Mouse (Mus musculus) thymus, adult 18-20 months (tissue): Measurements from ENCODE around the gene Vmn1r89.

Source experiments
- DNase-seq, 2 experiments: peaks; one replicate each; pipeline ENCODE4 v3.0.0; 2022; ENCODE audit warnings: mixed read lengths in 2 of 2

The Vmn1r89 gene

GRCm38 (mm10) chr7:13212720-13213119, at the start of gene Vmn1r89:
Vmn1r89 (plus strand) TSS chr7:13213020.
- DNase-seq = no peak

- no peak for DNase-seq
Measured at GRCm38 (mm10) chr7:13260746-13261700, 48.2 kb downstream of the Vmn1r89 start.

- no peak for DNase-seq
Measured at GRCm38 (mm10) chr7:13263851-13264250, 51.0 kb downstream of the Vmn1r89 start.

GRCm38 (mm10) chr7:13264396-13264795, 51.6 kb downstream of the Vmn1r89 start:
- DNase-seq = no peak

GRCm38 (mm10) chr7:13268749-13269260, 56.0 kb downstream of the Vmn1r89 start:
- DNase-seq = no peak

- no peak for DNase-seq
Measured at GRCm38 (mm10) chr7:13269394-13269793, 56.6 kb downstream of the Vmn1r89 start.
